Mouse (Mus musculus): ENCODE data around the gene Olfr433. TPM values are rescaled to one million over a fixed set of nuclear protein-coding genes. Genes with fewer than 3 reads are reported as not detected.
"Not testable (repeated sequence)": the region's sequence is repeated elsewhere in the genome, so short reads cannot be mapped to it uniquely, and the experiment has no call there.

The Olfr433 gene
- polyA plus RNA-seq (2012; rRNA removed): not detected in 2 replicates

DNA sequence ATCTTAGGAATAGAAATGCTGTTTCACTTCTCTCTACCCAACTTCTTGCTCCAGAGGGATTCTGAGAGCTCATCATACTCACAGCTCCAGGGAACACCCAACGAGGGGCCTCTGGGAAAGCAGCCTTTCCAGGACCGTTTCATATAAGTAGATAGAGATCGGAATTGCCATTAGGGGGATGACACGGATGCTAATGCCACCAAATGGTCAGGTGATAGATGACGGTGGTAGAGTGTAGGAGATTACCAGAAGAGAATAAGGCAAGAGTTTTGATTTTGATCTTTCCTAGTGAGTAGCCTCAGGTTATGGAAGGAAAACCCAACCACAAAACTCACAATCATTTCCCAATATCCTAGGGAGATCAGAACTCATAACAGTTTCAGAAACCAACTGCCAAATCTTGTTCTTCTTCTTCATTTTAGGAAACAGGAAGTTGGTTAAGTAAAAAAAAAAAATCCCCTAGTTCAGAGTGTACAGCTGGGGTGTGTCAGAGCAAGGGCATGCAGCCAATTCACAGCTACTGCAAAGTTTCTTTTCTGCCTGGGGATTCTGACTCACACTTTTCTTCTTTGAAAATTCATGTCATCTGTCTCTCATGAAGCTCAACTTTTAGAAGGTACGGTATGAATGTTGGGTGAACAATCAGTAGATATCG is at the start of gene Olfr433:
Gene Olfr433 (plus strand): TSS at position 183 of the 655 bp plus-strand sequence.
- H3K36me3 ChIP-seq (ENCODE audit: control insufficient read depth, insufficient read depth, low read length): no peaks in the 10 kb centered on the region
- H3K27ac ChIP-seq (ENCODE audit: control insufficient read depth, insufficient read depth, low read depth, low read length): no peak within 1 kb of the TSS
- no peak for TF ChIP-seq CTCF (IDR thresholded peaks at IDR 0.05; ENCODE audit: control insufficient read depth, insufficient read depth, insufficient replicate concordance, low read depth, low read length)
- no peak for TF ChIP-seq POLR2A (IDR thresholded peaks at IDR 0.05; ENCODE audit: control insufficient read depth, low read depth, low read length)
- no peaks in the 10 kb centered on the region for H3K27me3 ChIP-seq (ENCODE audit: control insufficient read depth, insufficient read depth, low read length)
- no peak within 1 kb of the TSS for H3K4me3 ChIP-seq (ENCODE audit: control insufficient read depth, low read depth, low read length)
- no peaks in the 10 kb centered on the region for H3K4me1 ChIP-seq (ENCODE audit: control insufficient read depth, insufficient read depth, low read length)

GRCm38 (mm10) chr1:173995003-173995402 is 45.5 kb upstream of the Olfr433 start:
- H3K36me3 ChIP-seq (ENCODE audit: control insufficient read depth, insufficient read depth, low read length): no peaks in the 10 kb centered on the region
- H3K27me3 ChIP-seq (ENCODE audit: control insufficient read depth, insufficient read depth, low read length): no peaks in the 10 kb centered on the region
- TF ChIP-seq POLR2A (IDR thresholded peaks at IDR 0.05; ENCODE audit: control insufficient read depth, low read depth, low read length) (no peak), CTCF (IDR thresholded peaks at IDR 0.05; ENCODE audit: control insufficient read depth, insufficient read depth, insufficient replicate concordance, low read depth, low read length) (no peak)
- no peak overlapping the region for H3K27ac ChIP-seq (ENCODE audit: control insufficient read depth, insufficient read depth, low read depth, low read length)
- H3K4me3 ChIP-seq (ENCODE audit: control insufficient read depth, low read depth, low read length): no peak overlapping the region
- H3K4me1 ChIP-seq (ENCODE audit: control insufficient read depth, insufficient read depth, low read length): no peaks in the 10 kb centered on the region

DNA sequence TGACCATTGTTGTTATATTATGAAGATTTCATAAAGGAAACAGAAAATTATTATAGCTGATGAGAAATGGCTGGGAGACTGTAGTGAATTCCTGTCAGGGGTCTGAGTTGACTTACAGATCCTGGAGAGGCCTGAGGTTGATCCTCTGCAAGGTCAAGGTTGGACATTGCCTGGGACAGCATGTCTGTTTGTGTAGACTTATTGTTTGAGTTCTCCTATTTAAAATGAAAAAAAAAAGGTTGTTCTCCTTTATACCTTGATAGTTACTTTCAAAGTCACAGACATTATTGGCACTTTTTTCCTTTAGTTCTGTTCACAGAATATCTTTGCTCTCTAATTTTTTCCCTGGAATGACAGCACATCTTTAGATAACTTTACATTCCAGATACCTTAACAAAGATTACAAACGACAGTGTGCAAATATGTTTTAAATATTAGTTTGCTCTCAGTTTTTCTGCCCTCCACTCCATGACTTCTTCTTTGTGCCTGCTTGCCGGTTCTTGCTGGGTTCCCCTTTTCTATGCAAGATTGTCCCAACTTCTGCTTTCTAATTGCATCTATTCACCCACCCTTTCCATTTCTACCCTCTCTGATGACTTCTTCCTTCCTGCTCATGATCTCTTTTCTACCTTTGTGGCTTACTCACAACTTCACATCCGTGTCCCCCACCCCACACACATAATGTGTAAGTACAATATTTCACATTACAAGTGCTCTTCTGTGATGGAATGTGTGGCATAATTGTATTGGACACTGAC is 36.0 kb upstream of the Olfr433 start:
- H3K36me3 ChIP-seq (ENCODE audit: control insufficient read depth, insufficient read depth, low read length); H3K27ac ChIP-seq (ENCODE audit: control insufficient read depth, insufficient read depth, low read depth, low read length); H3K4me3 ChIP-seq (ENCODE audit: control insufficient read depth, low read depth, low read length); H3K4me1 ChIP-seq (ENCODE audit: control insufficient read depth, insufficient read depth, low read length); H3K27me3 ChIP-seq (ENCODE audit: control insufficient read depth, insufficient read depth, low read length): not testable (repeated sequence)

GRCm38 (mm10) chr1:174007050-174007449 is 33.5 kb upstream of the Olfr433 start:
- not testable (repeated sequence) for H3K27me3 ChIP-seq (ENCODE audit: control insufficient read depth, insufficient read depth, low read length); H3K36me3 ChIP-seq (ENCODE audit: control insufficient read depth, insufficient read depth, low read length); H3K27ac ChIP-seq (ENCODE audit: control insufficient read depth, insufficient read depth, low read depth, low read length); H3K4me1 ChIP-seq (ENCODE audit: control insufficient read depth, insufficient read depth, low read length); H3K4me3 ChIP-seq (ENCODE audit: control insufficient read depth, low read depth, low read length)

DNA sequence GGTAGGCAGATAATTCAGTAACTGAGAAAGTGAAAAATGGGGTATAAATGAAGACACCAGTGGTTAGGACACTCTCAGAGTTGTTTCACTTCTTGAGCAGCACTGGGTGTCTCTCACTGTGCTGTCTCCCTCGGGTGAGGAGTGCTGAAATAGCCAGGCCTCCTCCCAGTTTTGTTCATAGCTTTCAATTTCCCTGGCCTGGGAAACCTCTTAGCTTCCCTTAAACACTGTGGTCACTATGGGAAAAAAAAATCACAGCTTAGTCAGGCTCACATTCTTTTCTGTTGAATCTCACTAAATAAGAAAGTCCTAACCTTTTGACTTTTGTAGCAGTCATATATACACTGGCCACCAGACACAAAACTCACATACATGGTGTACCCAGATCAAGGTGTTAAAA is 8.8 kb upstream of the Olfr433 start, which contains the start of gene Ifi205:
Gene Ifi205 (minus strand): TSS at position 113 of the 400 bp plus-strand sequence.
- no peaks in the 10 kb centered on the region for H3K27me3 ChIP-seq (ENCODE audit: control insufficient read depth, insufficient read depth, low read length)
- no peak within 1 kb of the TSS for H3K27ac ChIP-seq (ENCODE audit: control insufficient read depth, insufficient read depth, low read depth, low read length)
- H3K4me1 ChIP-seq (ENCODE audit: control insufficient read depth, insufficient read depth, low read length): no peaks in the 10 kb centered on the region
- H3K4me3 ChIP-seq (ENCODE audit: control insufficient read depth, low read depth, low read length): no peak within 1 kb of the TSS
- no peaks in the 10 kb centered on the region for H3K36me3 ChIP-seq (ENCODE audit: control insufficient read depth, insufficient read depth, low read length)
- TF ChIP-seq POLR2A (IDR thresholded peaks at IDR 0.05; ENCODE audit: control insufficient read depth, low read depth, low read length) (no peak), CTCF (IDR thresholded peaks at IDR 0.05; ENCODE audit: control insufficient read depth, insufficient read depth, insufficient replicate concordance, low read depth, low read length) (no peak)

GRCm38 (mm10) chr1:174035841-174036240 is 4.7 kb upstream of the Olfr433 start:
- Histone ChIP-seq H3K36me3 (ENCODE audit: control insufficient read depth, insufficient read depth, low read length) (no peaks in the 10 kb centered on the region), H3K4me3 (ENCODE audit: control insufficient read depth, low read depth, low read length) (no peak overlapping the region), H3K27ac (ENCODE audit: control insufficient read depth, insufficient read depth, low read depth, low read length) (no peak overlapping the region), H3K27me3 (ENCODE audit: control insufficient read depth, insufficient read depth, low read length) (no peaks in the 10 kb centered on the region), H3K4me1 (ENCODE audit: control insufficient read depth, insufficient read depth, low read length) (no peaks in the 10 kb centered on the region)
- TF ChIP-seq POLR2A (IDR thresholded peaks at IDR 0.05; ENCODE audit: control insufficient read depth, low read depth, low read length) (no peak), CTCF (IDR thresholded peaks at IDR 0.05; ENCODE audit: control insufficient read depth, insufficient read depth, insufficient replicate concordance, low read depth, low read length) (no peak)

DNA sequence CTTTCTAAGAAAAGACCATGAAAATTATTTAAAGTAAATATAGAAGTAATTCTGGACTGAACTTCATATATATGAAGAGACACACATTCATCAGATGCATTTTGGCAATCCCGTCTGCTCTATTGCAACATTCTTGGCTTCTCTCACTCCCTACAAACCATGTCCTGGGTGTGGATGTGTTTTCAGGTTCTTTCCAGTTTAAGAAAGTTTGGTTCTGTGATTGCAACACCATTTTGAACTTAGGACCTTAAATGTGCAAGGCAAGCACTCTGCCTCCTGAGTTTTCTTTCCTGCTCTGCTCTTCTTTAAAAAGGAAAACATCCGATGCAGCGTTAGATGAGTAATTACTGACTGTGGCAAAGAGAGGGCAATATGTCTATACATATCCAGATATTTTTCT is 2.0 kb upstream of the Olfr433 start:
- H3K27ac ChIP-seq (ENCODE audit: control insufficient read depth, insufficient read depth, low read depth, low read length): no peak overlapping the region
- no peak for TF ChIP-seq POLR2A (IDR thresholded peaks at IDR 0.05; ENCODE audit: control insufficient read depth, low read depth, low read length)

DNA sequence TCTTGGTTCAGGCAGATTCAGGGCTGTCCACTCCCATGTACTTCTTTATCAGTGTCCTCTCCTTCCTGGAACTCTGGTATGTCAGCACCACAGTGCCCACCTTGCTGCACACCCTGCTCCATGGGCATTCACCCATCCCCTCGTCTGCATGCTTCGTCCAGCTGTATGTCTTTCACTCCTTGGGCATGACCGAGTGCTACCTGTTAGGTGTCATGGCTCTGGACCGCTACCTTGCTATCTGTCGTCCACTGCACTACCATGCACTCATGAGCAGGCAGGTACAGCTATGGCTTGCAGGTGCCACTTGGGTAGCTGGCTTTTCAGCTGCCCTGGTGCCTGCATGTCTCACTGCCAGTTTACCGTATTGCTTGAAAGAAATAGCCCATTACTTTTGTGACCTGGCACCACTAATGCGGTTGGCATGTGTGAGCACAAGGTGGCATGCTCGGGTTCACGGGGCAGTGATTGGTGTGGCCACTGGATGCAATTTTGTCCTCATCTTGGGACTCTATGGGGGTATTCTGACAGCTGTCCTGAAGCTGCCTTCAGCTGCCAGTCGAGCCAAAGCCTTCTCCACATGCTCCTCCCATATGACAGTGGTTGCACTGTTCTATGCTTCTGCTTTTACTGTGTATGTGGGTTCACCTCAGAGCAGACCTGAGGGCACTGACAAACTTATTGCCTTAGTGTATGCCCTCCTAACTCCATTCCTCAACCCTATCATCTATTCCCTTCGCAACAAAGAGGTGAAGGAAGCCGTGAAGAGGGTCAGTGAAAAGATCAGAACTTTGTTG is 1.8 kb downstream of the Olfr433 start:
- not testable (repeated sequence) for H3K4me1 ChIP-seq (ENCODE audit: control insufficient read depth, insufficient read depth, low read length); H3K4me3 ChIP-seq (ENCODE audit: control insufficient read depth, low read depth, low read length); H3K27ac ChIP-seq (ENCODE audit: control insufficient read depth, insufficient read depth, low read depth, low read length); H3K36me3 ChIP-seq (ENCODE audit: control insufficient read depth, insufficient read depth, low read length); H3K27me3 ChIP-seq (ENCODE audit: control insufficient read depth, insufficient read depth, low read length)

More for the DNA sequence above, 2.0 kb upstream of the Olfr433 start:
- H3K36me3 ChIP-seq (ENCODE audit: control insufficient read depth, insufficient read depth, low read length): no peaks in the 10 kb centered on the region
- H3K27me3 ChIP-seq (ENCODE audit: control insufficient read depth, insufficient read depth, low read length): no peaks in the 10 kb centered on the region
- H3K4me1 ChIP-seq (ENCODE audit: control insufficient read depth, insufficient read depth, low read length): no peaks in the 10 kb centered on the region
- no peak overlapping the region for H3K4me3 ChIP-seq (ENCODE audit: control insufficient read depth, low read depth, low read length)
